ENCODE assay signal across 8 mouse cellular contexts in the genomic region with DNA sequence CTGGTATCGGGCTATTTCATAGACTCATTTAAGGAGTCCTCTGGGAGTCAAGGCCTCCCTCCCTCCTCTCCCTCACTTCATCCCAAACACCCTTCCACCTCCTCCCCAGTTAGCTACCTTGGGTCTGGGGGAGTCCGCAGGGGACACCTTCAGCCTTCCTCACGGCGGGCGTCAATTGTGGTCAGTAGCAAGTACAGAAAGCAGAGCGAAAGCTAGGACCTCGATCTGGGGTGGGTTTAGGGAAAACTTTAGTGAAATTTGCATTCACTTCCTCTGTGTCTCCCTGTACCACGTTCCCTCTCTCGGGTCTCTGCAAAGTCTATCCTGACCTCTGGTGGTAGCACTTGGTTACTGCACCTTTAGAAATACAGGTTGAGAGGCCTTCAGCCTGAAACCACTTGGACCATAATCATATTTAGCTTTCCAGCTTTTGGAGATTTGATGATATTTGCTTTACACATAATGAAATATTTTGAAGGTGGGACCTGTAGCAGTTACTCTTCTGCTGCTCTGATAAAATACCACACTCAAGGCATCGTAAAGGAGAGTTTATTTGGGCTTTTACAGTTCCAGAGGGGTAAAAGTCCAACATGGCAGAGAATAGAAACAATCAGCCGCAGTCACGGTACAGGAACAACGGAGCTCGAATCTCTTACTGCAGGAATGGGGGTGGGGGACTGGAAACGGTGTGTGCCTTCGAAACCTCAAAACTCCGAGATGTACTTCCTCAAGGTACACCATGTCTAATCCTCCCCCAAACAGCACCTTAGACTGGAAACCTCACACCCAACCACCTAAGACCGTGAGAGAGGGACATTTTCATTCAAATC. TPM values are rescaled to one million over a fixed set of nuclear protein-coding genes. Genes with fewer than 3 reads are reported as not detected.
DNase-seq lines count a peak whose midpoint lies in the region; TF ChIP-seq lines count a peak whose summit lies in the region.

No protein-coding gene starts in this region.

- H3K9me3 ChIP-seq in midbrain, embryonic 10.5 days (replicated peaks): no peaks in the 10 kb centered on the region

- H3K4me3 ChIP-seq in gastrocnemius, adult 2 months: peak overlapping the region; percentile 66
- peak overlapping the region; percentile 45 for H3K4me3 ChIP-seq in midbrain, embryonic 10.5 days

- H3K27ac ChIP-seq in gastrocnemius, adult 2 months: peak overlapping the region; percentile 76
- H3K27ac ChIP-seq in midbrain, embryonic 10.5 days (replicated peaks): peak overlapping the region; percentile 79

- 43% methylated on average over 18 of the region's 18 CpGs for WGBS in midbrain, embryonic 10.5 days

- H3K27me3 ChIP-seq in midbrain, embryonic 10.5 days (ENCODE audit: low read depth, poor library complexity, severe bottlenecking): no peaks in the 10 kb centered on the region

- TF ChIP-seq CTCF in gastrocnemius, adult 2 months (IDR thresholded peaks at IDR 0.05): peak; percentile 96

- no peaks in the 10 kb centered on the region for H3K36me3 ChIP-seq in midbrain, embryonic 10.5 days

- peaks cover 12% of the 10 kb centered on the region for H3K4me1 ChIP-seq in midbrain, embryonic 10.5 days

- peak; percentile 84 for DNase-seq in gastrocnemius, adult 18-20 months (ENCODE audit: low spot score)
- DNase-seq in gastrocnemius, postnatal 25 days: no peak
- peak; percentile 45 to 78 for DNase-seq in cerebellum, postnatal 25 days
- peak; percentile 43 for DNase-seq in gastrocnemius, adult 2 months
- DNase-seq in induced T-regulatory cell, adult 2 months (ENCODE audit: low read depth): peak; percentile 96
- DNase-seq in left cerebral cortex, postnatal 25 days (ENCODE audit: low spot score in 2 of 2): peak; percentile 75 to 76
- peak; percentile 57 for DNase-seq in midbrain, embryonic 10.5 days (ENCODE audit: low spot score)
- DNase-seq in spleen, adult 18-20 months: peak; percentile 40 to 76

- intact Hi-C loops in gastrocnemius, adult 2 months (cut with DNase I): loop anchor here (2.0 kb wide), 1 partner anchor 156 kb away; no protein-coding TSS in a partner anchor
- intact Hi-C loops in left cerebral cortex, postnatal 25 days (cut with DNase I): loop anchor here (2.0 to 5.0 kb wide), 2 partner anchors 106 to 156 kb away; no protein-coding TSS in a partner anchor

RNA-seq across cellular contexts. Expression of gene A630001G21Rik, which starts 41.9 kb away (rescaled TPM):
- total RNA-seq in gastrocnemius, adult 18-20 months (2021): under 1 TPM in 1 of 2 experiments, not detected in 1; 0.55 TPM
- total RNA-seq in gastrocnemius, postnatal 25 days (2021): under 1 TPM; 0.15 to 0.48 TPM
- total RNA-seq in gastrocnemius, adult 2 months (2021): under 1 TPM in 1 of 2 experiments, not detected in 1; 0.15 TPM
- total RNA-seq in left cerebral cortex, postnatal 25 days (2021): under 1 TPM in 1 of 2 experiments, not detected in 1; 0.25 TPM
- polyA plus RNA-seq in midbrain, embryonic 10.5 days (2016; fragmentation: Nextera tagmentation; extraction: Ambion mirVana): 1.1 and 1.2 TPM in 2 replicates

RNA-seq across cellular contexts. Expression of gene Cab39, which starts 56.7 kb away (rescaled TPM):
- total RNA-seq in gastrocnemius, adult 18-20 months (2021): 100 to 1,000 TPM; 169 to 186 TPM
- 100 to 1,000 TPM; 142 to 177 TPM for total RNA-seq in gastrocnemius, postnatal 25 days (2021)
- total RNA-seq in gastrocnemius, adult 2 months (2021): 100 to 1,000 TPM; 191 to 193 TPM
- total RNA-seq in left cerebral cortex, postnatal 25 days (2021): 100 to 1,000 TPM; 151 to 156 TPM
- polyA plus RNA-seq in midbrain, embryonic 10.5 days (2016; fragmentation: Nextera tagmentation; extraction: Ambion mirVana): 35.5 and 40.6 TPM in 2 replicates
